Mouse (Mus musculus) kidney, postnatal 36 days (tissue): ENCODE measurements around the gene F13b.

Source experiments
- DNase-seq, 2 experiments: peaks; one replicate each; pipeline ENCODE4 v3.0.0; 2021 to 2022; ENCODE audit warnings: mixed read lengths in 2 of 2

Gene F13b

GRCm38 (mm10) chr1:139501258-139501752, at the start of gene F13b:
F13b (plus strand) TSS chr1:139501702.
- peak; percentile 9 to 46 for DNase-seq

GRCm38 (mm10) chr1:139454340-139455225, 46.9 kb upstream of the F13b start, which contains the start of gene Aspm:
Aspm (plus strand) TSS chr1:139454772.
- peak; percentile 93 to 95 for DNase-seq

DNA sequence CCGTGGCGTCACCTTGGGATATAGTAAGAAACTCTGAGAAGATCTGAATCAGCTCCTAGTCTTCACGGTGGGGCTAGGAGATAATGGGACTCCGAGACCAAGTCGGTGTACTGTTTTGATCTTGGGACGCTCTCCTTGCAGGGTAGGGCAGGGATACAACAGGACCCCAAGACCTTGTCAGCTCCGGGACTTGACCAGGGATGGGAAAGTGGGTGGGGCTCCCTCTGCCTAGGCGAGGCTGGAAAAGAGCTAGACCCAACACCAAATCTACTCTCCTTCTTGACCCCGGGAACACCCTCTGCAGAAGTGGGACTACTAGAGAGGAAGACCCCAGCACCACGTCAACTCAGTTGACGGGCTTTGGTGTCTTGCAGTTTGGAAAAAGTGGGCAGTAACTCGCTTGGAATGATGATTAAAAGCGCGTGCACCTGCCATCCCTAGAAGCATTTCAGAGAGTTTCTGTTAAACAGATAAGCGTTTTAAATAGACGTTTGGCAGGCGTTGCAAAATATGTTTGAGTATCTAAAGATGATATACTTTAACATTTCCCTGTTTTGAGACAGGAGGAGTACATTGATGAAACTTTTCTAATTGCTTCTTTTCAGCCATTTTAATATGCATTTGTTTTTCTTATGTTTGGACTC, 46.2 kb upstream of the F13b start:
- no peak for DNase-seq

DNA sequence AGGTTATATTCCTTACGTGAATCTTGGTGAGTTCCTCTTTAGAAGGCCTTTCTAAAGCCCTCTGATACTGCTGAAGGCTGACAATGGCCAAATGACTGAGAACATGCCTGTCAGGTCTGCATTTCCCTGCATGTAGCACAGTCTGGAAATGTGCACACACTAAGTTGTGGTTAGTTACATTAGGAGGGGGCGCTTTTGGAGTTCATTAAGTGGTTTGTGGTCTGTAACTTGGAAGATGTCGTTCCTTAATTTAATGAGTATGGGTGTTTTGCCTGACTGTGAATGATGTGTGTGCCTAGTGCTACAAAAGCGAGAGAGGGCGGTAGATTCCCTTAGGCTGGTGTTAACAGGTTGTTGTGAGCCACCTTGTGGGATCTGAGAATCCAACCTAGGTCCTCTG, 40.7 kb upstream of the F13b start:
- DNase-seq, result no peak

DNA sequence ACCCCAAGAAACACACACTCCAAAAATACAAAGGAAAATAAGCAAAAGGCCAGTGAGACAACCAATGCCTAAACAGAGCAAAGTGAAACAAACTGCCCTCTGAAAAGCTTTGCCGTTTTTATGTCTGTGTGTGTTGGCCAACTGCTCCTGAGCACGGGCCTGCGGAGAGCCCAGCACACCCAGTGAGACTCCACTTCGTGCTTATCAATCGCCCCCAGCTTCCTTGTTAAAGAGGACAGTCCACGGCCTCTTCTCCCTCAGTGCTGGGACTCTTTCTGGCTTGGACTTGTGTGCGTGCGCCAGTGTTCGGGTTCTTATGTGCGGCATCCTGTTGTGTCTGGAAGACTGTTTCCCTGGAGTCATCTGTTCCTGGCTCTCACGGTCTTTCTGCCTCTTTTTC, 35.6 kb upstream of the F13b start:
- DNase-seq, result no peak

GRCm38 (mm10) chr1:139478898-139479297, 22.6 kb upstream of the F13b start:
- no peak for DNase-seq

DNA sequence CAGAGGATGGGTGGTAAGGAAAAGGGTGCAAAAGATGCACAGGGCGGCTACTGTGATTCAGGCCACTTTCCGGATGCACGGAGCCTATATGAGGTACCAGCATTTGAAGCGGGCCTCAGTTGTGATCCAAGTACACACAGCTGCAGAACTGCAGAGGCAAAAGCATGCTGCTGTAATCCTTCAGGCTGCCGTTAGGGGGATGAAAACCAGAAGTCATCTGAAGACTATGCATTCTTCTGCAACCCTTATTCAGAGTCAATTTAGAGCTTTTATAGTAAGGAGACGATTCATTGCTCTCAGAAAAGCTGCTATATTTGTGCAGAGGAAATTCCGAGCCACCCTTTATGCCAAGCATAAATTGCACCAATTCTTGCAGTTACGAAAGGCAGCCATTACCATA, 21.3 kb upstream of the F13b start:
- DNase-seq, result no peak

DNA sequence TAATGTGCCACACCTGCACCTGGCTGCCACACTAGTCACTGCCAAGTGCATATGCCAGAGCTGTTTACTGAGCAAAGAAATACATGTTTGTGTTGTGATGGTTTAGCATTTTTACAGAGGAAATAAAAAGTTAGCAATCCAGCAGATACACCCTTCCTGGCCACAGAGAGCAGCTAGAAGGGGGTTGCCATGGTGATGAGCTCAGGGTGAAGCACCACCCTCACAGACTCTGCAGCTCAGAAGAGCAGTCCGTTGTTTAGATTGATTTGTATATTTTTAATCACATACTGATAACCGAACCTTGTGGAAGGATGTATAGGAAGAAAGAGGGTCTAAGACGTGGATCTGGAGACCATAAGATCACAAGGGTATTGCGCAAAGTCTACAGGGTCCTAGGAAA, 20.4 kb upstream of the F13b start:
- no peak for DNase-seq

DNA sequence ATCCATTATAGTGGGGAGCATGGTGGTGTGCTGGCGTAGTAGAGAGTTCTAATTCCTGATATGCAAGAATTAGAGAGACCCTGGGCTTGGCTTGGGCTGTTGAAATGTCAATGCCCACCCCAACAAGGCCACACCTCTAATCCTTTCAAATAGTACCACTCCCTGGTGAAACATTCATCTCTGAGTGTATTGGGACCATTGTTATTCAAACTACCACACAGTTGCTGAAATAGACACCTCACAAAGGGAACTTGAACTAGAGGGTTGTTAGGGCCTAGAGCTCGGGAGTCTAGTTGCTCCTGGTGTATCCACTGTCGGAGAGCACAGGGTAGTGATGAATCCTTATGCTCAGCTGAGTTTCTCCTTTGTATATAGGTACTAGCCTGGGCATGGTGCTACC, 6.9 kb upstream of the F13b start:
- no peak for DNase-seq

- no peak for DNase-seq
Observed at GRCm38 (mm10) chr1:139495408-139495807, 6.1 kb upstream of the F13b start.

GRCm38 (mm10) chr1:139496212-139496611, 5.3 kb upstream of the F13b start:
- no peak for DNase-seq

DNA sequence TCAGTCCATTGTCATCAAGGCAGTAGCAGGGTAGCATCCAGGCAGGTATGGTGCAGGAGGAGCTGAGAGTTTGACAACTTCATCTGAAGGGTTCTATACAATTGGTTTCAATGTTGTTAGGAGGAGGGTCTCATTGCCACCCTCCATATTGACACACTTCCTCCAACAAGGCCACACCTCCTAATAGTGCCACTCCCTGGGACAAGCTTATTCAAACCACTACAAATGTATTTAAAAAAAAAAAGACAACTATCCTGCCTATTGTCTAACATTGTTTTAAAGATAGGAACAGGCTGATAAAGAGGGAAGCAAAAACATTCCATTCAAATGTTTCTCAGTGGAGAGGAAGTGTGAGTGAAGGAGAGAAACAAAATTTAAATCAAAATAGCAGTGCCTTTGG, 1.8 kb upstream of the F13b start:
- DNase-seq, result no peak

GRCm38 (mm10) chr1:139514556-139514955, 13.1 kb downstream of the F13b start:
- DNase-seq, result peak in 1 of 2 experiments; percentile 19

- DNase-seq, result no peak
Observed at GRCm38 (mm10) chr1:139548536-139548935, 47.0 kb downstream of the F13b start.

- no peak for DNase-seq
Observed at GRCm38 (mm10) chr1:139551311-139551710, 49.8 kb downstream of the F13b start.

GRCm38 (mm10) chr1:139560024-139560423, 58.5 kb downstream of the F13b start, which contains the start of gene Cfhr1:
Cfhr1 (minus strand) TSS chr1:139560272.
- no peak for DNase-seq
